Comparison of ENCODE assay signal across 7 mouse cellular contexts in the genomic region with DNA sequence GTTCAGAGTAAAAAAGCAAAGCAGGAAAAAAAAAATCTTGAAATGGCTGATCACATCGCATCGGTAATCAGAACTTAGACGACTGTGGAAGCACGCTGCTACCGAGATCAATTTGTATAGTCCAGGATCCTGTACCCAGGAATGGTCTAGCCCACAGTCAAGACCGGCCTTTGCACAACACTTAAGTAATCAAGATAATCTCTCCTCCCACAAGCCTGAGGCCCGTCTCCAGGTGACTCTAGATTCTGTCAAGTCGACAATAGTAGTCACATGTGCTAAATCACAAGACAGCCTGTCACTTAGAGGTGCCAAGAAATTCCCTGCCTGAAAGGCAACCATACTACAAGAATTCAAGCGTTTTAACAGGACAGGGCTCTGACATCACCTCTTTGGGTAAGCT. TPM values are rescaled to one million over a fixed set of nuclear protein-coding genes. Genes with fewer than 3 reads are reported as not detected.
DNase-seq lines count a peak whose midpoint lies in the region; ATAC-seq lines count a peak whose summit lies in the region.

A gene (minus strand): TSS at position 159 of the 400 bp plus-strand sequence.

- H3K27ac ChIP-seq in lung, embryonic 16.5 days (ENCODE audit: low read length), result no peak within 1 kb of the TSS
- no peak within 1 kb of the TSS for H3K27ac ChIP-seq in forebrain, embryonic 11.5 days (ENCODE audit: low read depth, low read length)
- peak within 1 kb of the TSS; percentile 78 for H3K27ac ChIP-seq in neural tube, embryonic 13.5 days (replicated peaks)

- no peak for DNase-seq in lung, postnatal 14 days
- DNase-seq in forebrain, embryonic 11.5 days (ENCODE audit: low spot score), result no peak
- DNase-seq in layer of hippocampus, postnatal 36 days, result no peak
- no peak for DNase-seq in ovary, postnatal 36 days (ENCODE audit: low spot score)
- no peak for DNase-seq in gastrocnemius, postnatal 14 days

- H3K9ac ChIP-seq in lung, embryonic 16.5 days (ENCODE audit: low read length), result peak within 1 kb of the TSS; percentile 49; the same call in 1 of the 2 replicates
- H3K9ac ChIP-seq in forebrain, embryonic 11.5 days (ENCODE audit: low read length), result peak within 1 kb of the TSS; percentile 30
- H3K9ac ChIP-seq in neural tube, embryonic 13.5 days, result peak within 1 kb of the TSS; percentile 72

- no peak for ATAC-seq in lung, embryonic 16.5 days (ENCODE audit: low read depth)
- no peak for ATAC-seq in forebrain, embryonic 11.5 days (replicated peaks; ENCODE audit: low FRiP score)
- no peak for ATAC-seq in neural tube, embryonic 13.5 days (ENCODE audit: low read depth)

- H3K27me3 ChIP-seq in lung, embryonic 16.5 days (ENCODE audit: control insufficient read depth, insufficient read depth, low read depth, low read length), result peaks cover 10% of the 10 kb centered on the region
- H3K27me3 ChIP-seq in forebrain, embryonic 11.5 days (ENCODE audit: control insufficient read depth, insufficient read depth, low read length), result peaks cover 12% of the 10 kb centered on the region
- H3K27me3 ChIP-seq in neural tube, embryonic 13.5 days, result peaks cover 23% of the 10 kb centered on the region

- H3K9me3 ChIP-seq in lung, embryonic 16.5 days (ENCODE audit: control insufficient read depth, low read length), result 0 out of 2 replicates have a peak, but pooled peaks cover 3% of the 10 kb centered on the region
- H3K9me3 ChIP-seq in forebrain, embryonic 11.5 days (ENCODE audit: control insufficient read depth, low read length), result peaks cover 4% of the 10 kb centered on the region; the same call in 1 of the 2 replicates
- H3K9me3 ChIP-seq in neural tube, embryonic 13.5 days, result no peaks in the 10 kb centered on the region

- intact Hi-C loops in gastrocnemius, postnatal 14 days (cut with DNase I; ENCODE audit: low total_unique reads), result loop anchor here (10.0 kb wide), 1 partner anchor 696 kb away; no protein-coding TSS in a partner anchor

- H3K4me1 ChIP-seq in lung, embryonic 16.5 days (replicated peaks; ENCODE audit: control insufficient read depth, insufficient read depth, low read length), result peaks cover 6% of the 10 kb centered on the region; the same call in 1 of the 2 replicates
- no peaks in the 10 kb centered on the region; the same call in 1 of the 2 replicates for H3K4me1 ChIP-seq in forebrain, embryonic 11.5 days (replicated peaks; ENCODE audit: control insufficient read depth, insufficient read depth, low read length)
- H3K4me1 ChIP-seq in neural tube, embryonic 13.5 days (replicated peaks), result peaks cover 18% of the 10 kb centered on the region

- peak within 1 kb of the TSS; percentile 45 for H3K4me3 ChIP-seq in lung, embryonic 16.5 days (ENCODE audit: low read length)
- H3K4me3 ChIP-seq in forebrain, embryonic 11.5 days (ENCODE audit: low read depth, low read length), result peak within 1 kb of the TSS; percentile 31
- peak within 1 kb of the TSS; percentile 48 for H3K4me3 ChIP-seq in neural tube, embryonic 13.5 days

- peak within 1 kb of the TSS; percentile 81 for H3K4me2 ChIP-seq in lung, embryonic 16.5 days (ENCODE audit: low read depth, low read length)
- H3K4me2 ChIP-seq in forebrain, embryonic 11.5 days (ENCODE audit: low read depth, low read length, severe bottlenecking), result peak within 1 kb of the TSS; percentile 87
- peak within 1 kb of the TSS; percentile 75 for H3K4me2 ChIP-seq in neural tube, embryonic 13.5 days

- H3K36me3 ChIP-seq in lung, embryonic 16.5 days (ENCODE audit: control insufficient read depth, insufficient read depth, low read length), result no peaks in the 10 kb centered on the region
- no peaks in the 10 kb centered on the region for H3K36me3 ChIP-seq in forebrain, embryonic 11.5 days (ENCODE audit: control insufficient read depth, insufficient read depth, low read length)
- no peaks in the 10 kb centered on the region for H3K36me3 ChIP-seq in neural tube, embryonic 13.5 days

- WGBS in lung, embryonic 16.5 days, result 33% methylated on average over 9 of the region's 9 CpGs
- whole genome bisulfite sequencing in forebrain, embryonic 11.5 days, result 55% methylated on average over 9 of the region's 9 CpGs
- WGBS in neural tube, embryonic 13.5 days, result 61% methylated on average over 9 of the region's 9 CpGs

RNA-seq across cellular contexts. Expression of the gene that starts here (rescaled TPM):
- polyA plus RNA-seq in lung, embryonic 16.5 days (2015; fragmentation: Nextera tagmentation; extraction: Ambion mirVana), result 0.20 and 0.35 TPM in 2 replicates
- polyA plus RNA-seq in forebrain, embryonic 11.5 days (2014; fragmentation: Nextera tagmentation; extraction: Ambion mirVana), result 0.05 TPM in 2 replicates
- total RNA-seq in layer of hippocampus, postnatal 36 days (2021), result 100 to 1,000 TPM; 143 to 152 TPM
- polyA plus RNA-seq in neural tube, embryonic 13.5 days (2015; fragmentation: Nextera tagmentation; extraction: Ambion mirVana), result 2.6 and 2.7 TPM in 2 replicates
- total RNA-seq in gastrocnemius, postnatal 14 days (2021), result under 1 TPM; 0.06 to 0.13 TPM

Comparison
In these comparisons a context has a peak if more than half of its experiments do, and no peak if none do; other contexts are left out.
1. RNA of the gene that starts here (total RNA-seq): 143 to 152 TPM in layer of hippocampus, postnatal 36 days; 0.06 to 0.13 TPM in gastrocnemius, postnatal 14 days; every median in the first group is over 100 times any median in the second.
2. Peak in every context shown above with its lines, with median percentiles within 50 percentile points of each other: H3K4me2 ChIP-seq, H3K4me3 ChIP-seq and H3K9ac ChIP-seq.